Mouse (Mus musculus) bone marrow, adult 2 months (tissue): Measurements from ENCODE around the gene Gm49510. TPM values are rescaled to one million over a fixed set of nuclear protein-coding genes. Genes with fewer than 3 reads are reported as not detected.

ENCODE experiments used
- H3K27ac ChIP-seq: fragments of 200-500 bp; 2 replicates; pipeline ENCODE4 v1.5.1; 2012; ENCODE audit warnings: low read depth, mild to moderate bottlenecking, control low read depth, inconsistent platforms, low read length; ENCODE audit not compliant: control insufficient read depth, poor library complexity, insufficient read depth
- H3K4me1 ChIP-seq: fragments of 200-500 bp; 2 replicates; pipeline ENCODE4 v1.6.1; 2011; ENCODE audit warnings: low read length; ENCODE audit not compliant: control insufficient read depth, insufficient read depth
- H3K4me3 ChIP-seq: fragments of 200-500 bp; replicated peaks from 2 replicates; pipeline ENCODE3; 2011; ENCODE audit warnings: mild to moderate bottlenecking, low read depth, low read length, control low read depth; ENCODE audit not compliant: control insufficient read depth
- CTCF ChIP-seq: fragments of 200-500 bp; IDR thresholded peaks from 2 replicates; pipeline ENCODE4 v1.5.1; 2011; ENCODE audit warnings: low read length, control low read depth; ENCODE audit not compliant: control insufficient read depth, insufficient read depth
- POLR2A ChIP-seq: fragments of 200-500 bp; IDR thresholded peaks from 2 replicates; pipeline ENCODE4 v1.6.1; 2011; ENCODE audit warnings: low read depth, mild to moderate bottlenecking, control low read depth, low read length, borderline replicate concordance; ENCODE audit not compliant: control insufficient read depth
- WGBS: fragments of 180-500 bp; shearing (Covaris S2); methylation state at CpG from one replicate; pipeline ENCODE4 v1.1.7; 2018; 5-methylcytosine and 5-hydroxymethylcytosine counted together
- polyA plus RNA-seq: library from polyadenylated mRNA; stranded (reverse); fragments of >200 nt; gene quantifications from 2 replicates; pipeline ENCODE4 v1.2.4, GENCODE M21; 2011; ENCODE audit warnings: low replicate concordance; ENCODE audit not compliant: missing spikeins, insufficient read depth, insufficient read length

Gene Gm49510
- polyA plus RNA-seq, 1 experiment = not detected

GRCm38 (mm10) chr15:78900585-78901421 is 1.3 kb downstream of the Gm49510 start:
- peak overlapping the region; percentile 88 for H3K4me3 ChIP-seq
- H3K4me1 ChIP-seq = peaks cover 19% of the 10 kb centered on the region
- peak overlapping the region; percentile 88 for H3K27ac ChIP-seq
- 24% methylated on average over 18 of the region's 18 CpGs for WGBS
- no peak for TF ChIP-seq POLR2A
- no peak for TF ChIP-seq CTCF

GRCm38 (mm10) chr15:78901422-78901789 is 1.9 kb downstream of the Gm49510 start:
- WGBS = 68% methylated on average over 8 of the region's 8 CpGs
- no peak overlapping the region for H3K4me3 ChIP-seq
- H3K4me1 ChIP-seq = peaks cover 13% of the 10 kb centered on the region
- no peak overlapping the region for H3K27ac ChIP-seq
- TF ChIP-seq POLR2A (no peak), CTCF (no peak)

- Histone ChIP-seq H3K4me3 (no peak overlapping the region), H3K27ac (no peak overlapping the region), H3K4me1 (peaks cover 9% of the 10 kb centered on the region)
- TF ChIP-seq CTCF (peak; percentile 84), POLR2A (no peak)
- 3% methylated on average over 2 of the region's 2 CpGs for WGBS
These were observed 3.8 kb downstream of the Gm49510 start for GRCm38 (mm10) chr15:78903243-78903642.

- Histone ChIP-seq H3K27ac (no peak overlapping the region), H3K4me3 (no peak overlapping the region), H3K4me1 (peaks cover 1% of the 10 kb centered on the region; the same call in 1 of the 2 replicates)
- WGBS = 88% methylated on average over 7 of the region's 7 CpGs
- TF ChIP-seq CTCF = no peak
- no peak for TF ChIP-seq POLR2A
These were observed 8.9 kb downstream of the Gm49510 start for GRCm38 (mm10) chr15:78908399-78908798.

GRCm38 (mm10) chr15:78908982-78909381 is 9.5 kb downstream of the Gm49510 start:
- H3K4me1 ChIP-seq = no peaks in the 10 kb centered on the region; the same call in 1 of the 2 replicates
- H3K27ac ChIP-seq = no peak overlapping the region
- TF ChIP-seq CTCF = no peak
- no peak for TF ChIP-seq POLR2A
- WGBS = 78% methylated on average over 8 of the region's 8 CpGs
- H3K4me3 ChIP-seq = no peak overlapping the region

- Histone ChIP-seq H3K4me1 (no peaks in the 10 kb centered on the region; the same call in 1 of the 2 replicates), H3K27ac (no peak overlapping the region), H3K4me3 (no peak overlapping the region)
- WGBS = 36% methylated on average over 9 of the region's 9 CpGs
- TF ChIP-seq CTCF (peak; percentile 47), POLR2A (no peak)
These were observed 12.6 kb downstream of the Gm49510 start for GRCm38 (mm10) chr15:78912040-78912439.

GRCm38 (mm10) chr15:78913632-78914090 is 14.2 kb downstream of the Gm49510 start, which contains the start of gene Pdxp:
Pdxp (plus strand) TSS chr15:78913919.
- H3K4me3 ChIP-seq = peak within 1 kb of the TSS; percentile 56
- H3K27ac ChIP-seq = no peak within 1 kb of the TSS; the same call in 1 of the 2 replicates
- WGBS = under 1% methylated on average over 51 of the region's 51 CpGs
- TF ChIP-seq CTCF (no peak), POLR2A (peak; percentile 36; the same call in 1 of the 2 replicates)
- no peaks in the 10 kb centered on the region; the same call in 1 of the 2 replicates for H3K4me1 ChIP-seq

- TF ChIP-seq POLR2A = no peak
- TF ChIP-seq CTCF = no peak
- Histone ChIP-seq H3K4me3 (peak overlapping the region; percentile 56), H3K4me1 (no peaks in the 10 kb centered on the region; the same call in 1 of the 2 replicates), H3K27ac (no peak overlapping the region; the same call in 1 of the 2 replicates)
- under 1% methylated on average over 87 of the region's 87 CpGs for WGBS
These were observed 14.8 kb downstream of the Gm49510 start for GRCm38 (mm10) chr15:78914091-78914822.
